Mouse (Mus musculus) small intestine, adult 2 months (tissue): ENCODE results near the gene Alox5.

Experiments
- CTCF ChIP-seq: fragments of 200-500 bp; IDR thresholded peaks from 2 replicates; pipeline ENCODE4 v1.5.1; 2012; ENCODE audit warnings: low read depth, mild to moderate bottlenecking, control low read depth, inconsistent platforms, low read length, moderate library complexity, mixed read lengths; ENCODE audit not compliant: insufficient replicate concordance, insufficient read length; ENCODE audit errors: extremely low read depth
- POLR2A ChIP-seq: fragments of 200-500 bp; IDR thresholded peaks from 2 replicates; pipeline ENCODE4 v1.6.1; 2012; ENCODE audit warnings: low read depth, mild to moderate bottlenecking, control low read depth, inconsistent platforms, low read length, moderate library complexity

DNA sequence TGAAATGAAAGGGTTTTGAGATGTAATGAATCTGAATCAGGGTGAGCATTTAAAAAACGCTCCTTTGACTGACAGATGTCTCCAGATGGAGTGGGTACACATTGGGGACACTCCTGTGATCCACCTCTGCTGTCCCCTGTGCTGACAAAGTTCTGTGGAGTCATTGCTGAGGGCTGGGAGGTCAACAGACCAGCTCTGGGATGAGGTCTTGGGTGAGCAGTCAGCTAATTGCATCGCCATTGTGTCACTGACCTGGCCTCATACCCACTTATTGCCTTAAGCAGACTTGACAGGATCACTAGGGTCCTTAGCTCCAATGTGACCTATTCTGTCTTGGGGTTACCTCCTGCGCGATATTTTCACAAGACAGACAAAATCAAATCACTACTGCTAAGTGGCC, 53.8 kb downstream of the Alox5 start:
- TF ChIP-seq CTCF (no peak), POLR2A (no peak)
